Mouse (Mus musculus) CH12.LX (cell line): ENCODE data around the gene Adgrl1.

Experiments
- BHLHE40 ChIP-seq: IDR thresholded peaks from 2 replicates; pipeline ENCODE4 v1.6.1; 2011; ENCODE audit warnings: mild to moderate bottlenecking, low read depth, low read length, improper control_type of control experiment
- CTCF ChIP-seq, 2 experiments: IDR thresholded peaks in 1 of 2; conservative IDR thresholded peaks in 1 of 2; 2 replicates each; pipeline ENCODE4 v1.5.1; 2011 to 2012; ENCODE audit warnings: low read depth in 2 of 2, low read length in 2 of 2, improper control_type of control experiment in 1 of 2, inconsistent platforms in 1 of 2, mild to moderate bottlenecking in 1 of 2, moderate library complexity in 1 of 2
- E2F4 ChIP-seq: IDR thresholded peaks from 2 replicates; pipeline ENCODE4 v1.6.1; 2011; ENCODE audit warnings: low read depth, low read length, improper control_type of control experiment; ENCODE audit not compliant: insufficient replicate concordance
- EP300 ChIP-seq: IDR thresholded peaks from 2 replicates; pipeline ENCODE4 v1.6.1; 2011; ENCODE audit warnings: low read length, improper control_type of control experiment
- GABPA ChIP-seq: IDR thresholded peaks from 2 replicates; pipeline ENCODE4 v1.6.1; 2012; ENCODE audit warnings: low read depth, low read length, improper control_type of control experiment, inconsistent platforms; ENCODE audit not compliant: insufficient replicate concordance
- JUN ChIP-seq: IDR thresholded peaks from 2 replicates; pipeline ENCODE4 v1.6.1; 2011; ENCODE audit warnings: low read depth, mild to moderate bottlenecking, low read length, improper control_type of control experiment, moderate library complexity; ENCODE audit not compliant: insufficient read depth
- JUND ChIP-seq: conservative IDR thresholded peaks from 2 replicates; pipeline ENCODE4 v1.6.1; 2011; ENCODE audit warnings: low read depth, low read length, improper control_type of control experiment
- MAX ChIP-seq: IDR thresholded peaks from 2 replicates; pipeline ENCODE4 v1.6.1; 2011; ENCODE audit warnings: low read length, improper control_type of control experiment
- NRF1 ChIP-seq: IDR thresholded peaks from 2 replicates; pipeline ENCODE4 v1.6.1; 2014; ENCODE audit warnings: low read depth, mild to moderate bottlenecking, inconsistent platforms, low read length, improper control_type of control experiment, moderate library complexity
- POLR2A ChIP-seq: IDR thresholded peaks from 2 replicates; pipeline ENCODE4 v1.6.1; 2011; ENCODE audit warnings: low read depth, mild to moderate bottlenecking, improper control_type of control experiment, low read length
- RAD21 ChIP-seq: IDR thresholded peaks from 2 replicates; pipeline ENCODE4 v1.6.1; 2011; ENCODE audit warnings: low read depth, mild to moderate bottlenecking, low read length, improper control_type of control experiment, moderate library complexity
- TBP ChIP-seq: conservative IDR thresholded peaks from 2 replicates; pipeline ENCODE4 v1.6.1; 2011; ENCODE audit warnings: low read depth, low read length, improper control_type of control experiment
- TCF12 ChIP-seq: IDR thresholded peaks from 2 replicates; pipeline ENCODE4 v1.6.1; 2014; ENCODE audit warnings: low read depth, mild to moderate bottlenecking, inconsistent platforms, low read length, improper control_type of control experiment
- USF1 ChIP-seq: IDR thresholded peaks from 2 replicates; pipeline ENCODE4 v1.6.1; 2014; ENCODE audit warnings: low read depth, mild to moderate bottlenecking, inconsistent platforms, low read length, improper control_type of control experiment

GRCm38 (mm10) chr8:83900266-83900956 lies 506 bp downstream of the Adgrl1 start:
- TF ChIP-seq POLR2A = no peak
- TF ChIP-seq CTCF (conservative IDR thresholded peaks at IDR 0.05 in 1 of 2, IDR thresholded peaks at IDR 0.05 in 1 of 2; ENCODE audit: low read depth in 2 of 2, low read length in 2 of 2) = no peak
- TF ChIP-seq BHLHE40 = peak; percentile 18; the same call in 1 of the 2 replicates
- no peak for TF ChIP-seq MAX
- TF ChIP-seq RAD21 = no peak
- TF ChIP-seq NRF1 = no peak
- TF ChIP-seq EP300 = no peak
- TF ChIP-seq TBP = no peak
- no peak for TF ChIP-seq GABPA
- TF ChIP-seq JUND = no peak
- no peak for TF ChIP-seq E2F4
- TF ChIP-seq USF1 = no peak
- no peak for TF ChIP-seq JUN
- TF ChIP-seq TCF12 = no peak
